Mouse (Mus musculus) spleen, adult 2 months (tissue): ENCODE measurements around the gene Ros1. TPM values are rescaled to one million over a fixed set of nuclear protein-coding genes. Genes with fewer than 3 reads are reported as not detected.

Experiments
- DNase-seq, 2 experiments: peaks; one replicate each; pipeline versions ENCODE4 v3.0.0 to v3.0.0-alpha.2; 2012 to 2021; ENCODE audit warnings: low spot score in 2 of 2, low read depth in 1 of 2
- H3K27ac ChIP-seq: fragments of 200-500 bp; 2 replicates; pipeline ENCODE4 v1.5.1; 2012; ENCODE audit warnings: low read length, inconsistent platforms; ENCODE audit not compliant: insufficient read depth
- H3K27me3 ChIP-seq: fragments of 200-500 bp; 2 replicates; pipeline ENCODE4 v1.6.1; 2012; ENCODE audit warnings: mild to moderate bottlenecking, moderate library complexity, low read length, inconsistent platforms; ENCODE audit not compliant: control insufficient read depth, insufficient read depth
- H3K36me3 ChIP-seq: fragments of 200-500 bp; 2 replicates; pipeline ENCODE4 v1.6.1; 2012; ENCODE audit warnings: mild to moderate bottlenecking, low read length, inconsistent platforms; ENCODE audit not compliant: control insufficient read depth, insufficient read depth
- H3K4me1 ChIP-seq: fragments of 200-500 bp; 2 replicates; pipeline ENCODE4 v1.6.1; 2011; ENCODE audit warnings: inconsistent platforms; ENCODE audit not compliant: control insufficient read depth, insufficient read depth, insufficient read length
- H3K4me3 ChIP-seq: fragments of 200-500 bp; 2 replicates; pipeline ENCODE4 v1.5.1; 2011; ENCODE audit warnings: mild to moderate bottlenecking, inconsistent platforms; ENCODE audit not compliant: insufficient read depth, insufficient read length; ENCODE audit errors: extremely low read depth
- CTCF ChIP-seq: fragments of 200-500 bp; IDR thresholded peaks from 2 replicates; pipeline ENCODE4 v1.5.1; 2011; ENCODE audit warnings: mild to moderate bottlenecking, inconsistent platforms; ENCODE audit not compliant: insufficient read depth, insufficient read length, insufficient replicate concordance; ENCODE audit errors: extremely low read depth
- POLR2A ChIP-seq: fragments of 200-500 bp; IDR thresholded peaks from 2 replicates; pipeline ENCODE4 v1.6.1; 2011; ENCODE audit warnings: low read depth, low read length, inconsistent platforms
- WGBS: fragments of 180-500 bp; shearing (Covaris S2); methylation state at CpG from one replicate; pipeline ENCODE4 v1.1.7; 2018; 5-methylcytosine and 5-hydroxymethylcytosine counted together
- polyA plus RNA-seq: library from polyadenylated mRNA; depleted of rRNA; stranded (reverse); fragments of >200 nt; gene quantifications from 2 replicates; pipeline ENCODE4 v1.2.3, GENCODE M21; 2012; rRNA removed

Ros1 gene
- not detected in 2 replicates for polyA plus RNA-seq

- TF ChIP-seq CTCF, result no peak
- no peak for TF ChIP-seq POLR2A
- Histone ChIP-seq H3K4me1 (no peaks in the 10 kb centered on the region), H3K36me3 (no peaks in the 10 kb centered on the region), H3K4me3 (no peak within 1 kb of the TSS), H3K27ac (no peak within 1 kb of the TSS), H3K27me3 (no peaks in the 10 kb centered on the region)
- 68% methylated on average over 7 of the region's 7 CpGs for WGBS
- no peak for DNase-seq
Measured at GRCm38 (mm10) chr10:52194957-52195852, at the start of gene Ros1. Gene Ros1, minus strand, starts transcription at chr10:52195244.

- TF ChIP-seq POLR2A (no peak), CTCF (no peak)
- 85% methylated on average over 7 of the region's 7 CpGs for WGBS
- H3K27me3 ChIP-seq, result no peaks in the 10 kb centered on the region
- no peaks in the 10 kb centered on the region for H3K4me1 ChIP-seq
- H3K27ac ChIP-seq, result no peak overlapping the region
- no peak overlapping the region for H3K4me3 ChIP-seq
- no peaks in the 10 kb centered on the region for H3K36me3 ChIP-seq
- DNase-seq, result no peak
Measured at GRCm38 (mm10) chr10:52242680-52243323, 47.8 kb upstream of the Ros1 start.

- Histone ChIP-seq H3K4me1 (no peaks in the 10 kb centered on the region), H3K27me3 (no peaks in the 10 kb centered on the region), H3K36me3 (no peaks in the 10 kb centered on the region), H3K27ac (no peak overlapping the region), H3K4me3 (no peak overlapping the region)
- WGBS, result 91% methylated on average over 5 of the region's 5 CpGs
- no peak for DNase-seq
- TF ChIP-seq CTCF (no peak), POLR2A (no peak)
Measured at GRCm38 (mm10) chr10:52242015-52242414, 47.0 kb upstream of the Ros1 start.

GRCm38 (mm10) chr10:52235461-52235860 is 40.4 kb upstream of the Ros1 start:
- peaks cover 5% of the 10 kb centered on the region; the same call in 1 of the 2 replicates for H3K27me3 ChIP-seq
- no peak for TF ChIP-seq POLR2A
- DNase-seq, result no peak
- H3K4me1 ChIP-seq, result peaks cover 5% of the 10 kb centered on the region; the same call in 1 of the 2 replicates
- no peak overlapping the region for H3K27ac ChIP-seq
- no peak overlapping the region for H3K4me3 ChIP-seq
- no peaks in the 10 kb centered on the region for H3K36me3 ChIP-seq
- 86% methylated on average over 5 of the region's 5 CpGs for WGBS

- Histone ChIP-seq H3K36me3 (no peaks in the 10 kb centered on the region), H3K27ac (no peak overlapping the region), H3K27me3 (peaks cover 5% of the 10 kb centered on the region; the same call in 1 of the 2 replicates), H3K4me1 (peaks cover 5% of the 10 kb centered on the region; the same call in 1 of the 2 replicates), H3K4me3 (no peak overlapping the region)
- no peak for TF ChIP-seq CTCF
- WGBS, result 16% methylated on average over 7 of the region's 7 CpGs
- DNase-seq, result no peak
Measured at GRCm38 (mm10) chr10:52234654-52234981, 39.6 kb upstream of the Ros1 start.

- Histone ChIP-seq H3K27me3 (peaks cover 5% of the 10 kb centered on the region; the same call in 1 of the 2 replicates), H3K36me3 (no peaks in the 10 kb centered on the region), H3K27ac (no peak overlapping the region), H3K4me3 (peak overlapping the region; percentile 61), H3K4me1 (peaks cover 5% of the 10 kb centered on the region; the same call in 1 of the 2 replicates)
- TF ChIP-seq CTCF, result no peak
- no peak for TF ChIP-seq POLR2A
- WGBS, result 1% methylated on average over 40 of the region's 40 CpGs
- DNase-seq, result peak in 1 of 2 experiments; percentile 21
Measured at GRCm38 (mm10) chr10:52233969-52234653, 39.1 kb upstream of the Ros1 start.
